Mouse (Mus musculus) activated CD4-positive, CD25-positive, alpha-beta regulatory T cell, adult 4 months (primary cell): ENCODE measurements around the gene Riok2. TPM values are rescaled to one million over a fixed set of nuclear protein-coding genes. Genes with fewer than 3 reads are reported as not detected.
A peak's percentile ranks its signal among the peaks of the same experiment; 100 is the strongest.
"Not testable (repeated sequence)": the region's sequence is repeated elsewhere in the genome, so short reads cannot be mapped to it uniquely, and the experiment has no call there.

Experiments
- ATAC-seq: one replicate; pipeline ENCODE4 v1.8.0; 2017
- polyA plus RNA-seq, 2 experiments: library from polyadenylated mRNA; unstranded; fragments of 100-300 nt; shearing (Covaris generic); gene quantifications; one replicate each; pipeline ENCODE4 v1.2.1; 2017

Gene Riok2
- 10 to 100 TPM; 30.8 to 37.4 TPM for polyA plus RNA-seq

DNA sequence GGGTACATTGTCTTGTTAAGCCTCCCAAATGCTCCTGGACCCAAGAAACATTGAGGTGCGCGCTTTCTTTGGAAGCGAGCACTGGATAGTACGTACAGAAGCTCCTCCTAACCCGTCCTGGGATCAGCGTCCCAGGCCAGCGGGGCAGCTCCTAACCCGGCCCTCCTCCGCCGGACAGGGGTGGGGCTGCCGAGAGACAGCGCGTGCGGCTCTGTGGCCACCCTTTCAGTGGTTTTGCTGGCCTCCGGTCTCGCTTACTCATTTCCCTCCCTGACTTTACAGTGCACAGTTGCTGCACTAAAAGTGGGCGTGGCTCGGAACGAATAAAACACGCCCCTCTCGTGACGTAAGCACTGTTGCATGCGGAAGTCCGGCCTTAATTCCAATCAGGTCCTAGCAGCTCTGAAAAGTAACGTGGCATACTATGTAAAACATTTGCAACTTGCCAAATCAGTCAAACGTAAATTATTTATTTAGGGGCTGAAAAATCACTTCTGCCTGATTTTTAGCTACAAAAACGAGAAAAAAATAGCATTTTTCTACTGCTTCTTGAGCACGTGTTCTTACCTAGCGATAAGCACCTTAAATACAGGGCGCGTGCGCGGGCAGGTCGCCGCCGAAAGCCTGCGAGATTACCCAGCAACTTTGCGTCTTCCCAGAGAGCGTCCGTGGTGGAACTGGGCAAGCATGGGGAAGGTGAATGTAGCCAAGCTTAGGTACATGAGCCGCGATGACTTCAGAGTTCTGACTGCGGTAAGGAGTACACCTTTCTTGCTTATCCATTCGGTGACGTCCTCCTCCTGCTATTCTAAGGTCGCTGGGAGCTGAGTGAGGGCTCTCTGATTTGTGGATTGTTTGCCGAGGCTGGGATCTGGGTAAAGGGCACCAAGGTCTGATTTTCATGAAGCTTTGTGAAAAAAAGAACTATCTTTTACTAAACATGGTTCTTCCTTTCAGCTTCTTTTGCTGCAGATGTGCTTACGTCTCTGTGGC is at the start of gene Riok2:
TSS of gene Riok2 (plus strand) at position 392 of the 993 bp plus-strand sequence.
- peak; percentile 97 for ATAC-seq

DNA sequence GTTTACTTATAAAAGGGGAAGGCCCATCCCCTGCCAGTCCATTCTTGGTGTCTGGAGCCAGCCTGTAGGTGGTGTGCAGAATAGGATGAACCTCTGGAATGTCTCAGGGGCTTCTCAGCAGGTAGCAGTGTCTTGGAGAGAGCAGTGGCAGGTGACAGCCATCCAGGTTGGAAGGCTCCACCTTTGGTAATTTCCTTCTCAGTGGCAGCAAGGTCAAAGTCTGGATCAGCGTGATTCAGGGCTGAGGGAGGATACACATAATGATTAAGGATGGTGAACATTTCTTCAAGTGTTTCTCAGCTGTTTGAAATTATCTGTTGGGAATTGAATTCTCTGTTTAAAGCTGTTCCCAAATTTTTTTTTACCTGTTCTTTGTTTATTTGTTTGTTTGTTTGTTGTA is 48.1 kb upstream of the Riok2 start:
- not testable (repeated sequence) for ATAC-seq

DNA sequence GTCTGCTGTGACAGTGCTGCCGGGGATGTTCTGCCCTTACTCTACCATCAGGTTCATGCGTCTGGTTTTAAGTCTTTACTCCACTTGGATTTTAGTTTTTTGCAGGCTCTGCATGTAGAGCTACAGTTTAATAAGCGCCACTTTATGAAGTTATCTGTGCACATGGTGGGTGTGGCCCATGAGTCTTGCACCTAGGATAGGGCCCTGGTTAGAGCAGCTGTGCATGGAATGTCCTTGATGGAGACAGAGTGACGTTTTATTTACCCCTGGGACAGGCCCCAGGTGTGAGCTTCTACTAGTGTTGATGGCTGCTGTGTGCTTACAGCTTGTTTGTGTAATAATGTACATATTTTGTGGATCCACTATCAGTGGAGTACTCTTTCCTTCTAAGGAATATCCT is 47.5 kb upstream of the Riok2 start:
- ATAC-seq, result no peak

DNA sequence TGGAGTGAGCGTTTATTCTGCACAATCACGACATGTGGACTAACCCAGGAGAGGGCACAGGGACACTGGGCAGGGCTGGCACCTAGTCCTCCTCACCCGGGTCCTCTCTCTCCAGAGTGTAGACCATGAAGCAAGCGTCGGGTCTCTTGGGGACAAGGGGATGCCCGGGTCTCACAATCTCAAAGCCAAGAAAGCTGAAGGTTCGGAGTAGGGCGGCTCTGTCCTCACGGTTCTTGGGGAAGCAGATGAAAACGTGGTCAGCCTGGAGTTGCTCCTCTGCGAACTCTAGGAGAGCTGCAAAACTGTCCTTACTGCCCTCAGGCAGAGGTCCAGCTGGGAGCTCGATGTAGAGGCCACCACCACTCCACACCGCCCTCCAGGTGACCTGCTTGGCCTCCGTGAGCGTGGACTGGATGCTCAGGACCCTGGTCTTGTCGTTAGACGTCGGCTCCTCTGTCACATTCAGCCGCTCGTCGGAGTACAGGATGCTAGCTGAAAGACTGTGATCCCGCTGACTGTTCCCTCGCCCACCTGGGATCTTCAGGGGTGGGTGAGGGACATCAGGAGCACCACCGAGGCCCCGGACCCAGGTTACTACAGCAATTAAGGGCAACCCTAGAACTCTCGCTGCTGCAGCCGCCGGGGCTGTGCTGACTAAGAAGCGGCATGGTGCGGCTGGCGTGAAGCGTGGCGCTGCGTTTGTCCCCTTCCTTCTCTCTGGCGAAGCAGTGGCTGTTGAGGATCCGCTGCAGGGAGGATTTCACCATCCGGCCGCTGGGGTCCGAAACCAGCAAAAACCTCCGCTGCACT is 28.5 kb upstream of the Riok2 start:
- ATAC-seq, result peak; percentile 23

DNA sequence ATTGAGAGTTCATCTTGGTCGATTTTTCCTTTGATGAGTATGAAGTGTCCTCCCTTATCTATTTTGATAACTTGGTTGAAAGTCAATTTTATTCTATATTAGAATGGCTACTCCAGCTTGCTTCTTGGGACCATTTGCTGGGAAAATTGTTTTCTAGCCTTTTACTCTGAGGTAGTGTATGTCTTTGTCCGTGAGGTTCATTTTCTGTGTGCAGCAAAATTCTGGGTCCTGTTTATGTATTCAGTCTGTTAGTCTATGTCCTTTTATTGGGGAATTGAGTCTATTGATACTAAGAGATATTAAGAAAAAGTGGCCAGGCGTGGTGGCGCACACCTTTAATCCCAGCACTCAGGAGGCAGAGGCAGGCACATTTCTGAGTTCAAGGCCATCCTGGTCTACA is 27.8 kb upstream of the Riok2 start:
- not testable (repeated sequence) for ATAC-seq

DNA sequence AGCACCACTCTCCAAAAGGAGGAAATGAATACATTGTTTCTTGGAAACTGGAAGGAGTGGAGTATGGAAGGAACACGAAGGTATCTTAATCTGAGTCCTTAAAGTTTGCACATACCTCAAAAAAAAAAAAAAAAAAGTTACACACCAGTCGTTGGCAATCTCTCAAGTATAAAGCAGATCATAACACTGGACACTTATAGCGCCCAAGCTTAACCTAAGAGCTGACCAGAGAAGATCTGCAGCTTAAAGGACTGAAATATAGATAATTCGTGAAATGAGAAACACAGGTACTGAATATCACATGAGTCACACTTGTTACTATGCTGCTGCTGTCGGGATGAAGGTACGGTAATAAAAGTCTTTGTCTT is 575 bp upstream of the Riok2 start:
- no peak for ATAC-seq

DNA sequence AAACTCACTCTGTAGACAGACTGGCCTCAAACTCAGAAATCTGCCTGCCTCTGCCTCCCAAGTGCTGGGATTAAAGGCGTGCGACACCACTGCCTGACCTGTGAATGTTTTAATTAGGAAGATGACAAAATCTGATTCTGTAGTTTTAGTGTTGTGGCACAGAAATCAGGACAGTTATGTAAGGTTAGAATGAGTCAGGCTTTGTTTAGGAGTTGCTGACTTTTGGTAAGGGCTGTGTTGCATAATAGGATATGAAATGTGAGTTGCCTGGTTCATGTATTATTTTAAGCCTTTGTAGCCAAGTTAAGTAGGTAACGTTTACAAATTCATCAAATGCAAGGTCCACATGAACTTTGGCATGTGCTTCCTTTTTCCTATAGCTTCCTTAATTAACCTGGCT is 1.5 kb downstream of the Riok2 start:
- no peak for ATAC-seq

DNA sequence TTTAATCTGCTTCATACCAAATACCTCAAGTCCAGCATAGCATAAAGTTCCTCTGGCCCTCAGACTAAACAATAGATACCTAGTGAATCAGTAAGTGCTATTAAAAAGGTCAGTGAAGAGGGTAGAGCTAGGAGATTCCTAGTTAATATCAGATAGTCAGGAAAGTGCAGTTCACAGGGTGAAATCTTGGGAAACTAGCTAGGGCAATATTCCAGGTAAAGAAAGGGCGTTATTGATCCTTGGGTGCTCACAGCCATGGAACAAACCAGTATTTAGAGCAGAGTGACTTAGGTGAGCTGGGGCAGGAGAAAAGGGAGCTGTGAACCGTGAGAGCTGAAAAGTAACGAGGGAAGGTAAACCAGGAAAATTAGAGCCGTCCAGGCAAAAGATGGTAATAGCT is 9.6 kb downstream of the Riok2 start:
- no peak for ATAC-seq

DNA sequence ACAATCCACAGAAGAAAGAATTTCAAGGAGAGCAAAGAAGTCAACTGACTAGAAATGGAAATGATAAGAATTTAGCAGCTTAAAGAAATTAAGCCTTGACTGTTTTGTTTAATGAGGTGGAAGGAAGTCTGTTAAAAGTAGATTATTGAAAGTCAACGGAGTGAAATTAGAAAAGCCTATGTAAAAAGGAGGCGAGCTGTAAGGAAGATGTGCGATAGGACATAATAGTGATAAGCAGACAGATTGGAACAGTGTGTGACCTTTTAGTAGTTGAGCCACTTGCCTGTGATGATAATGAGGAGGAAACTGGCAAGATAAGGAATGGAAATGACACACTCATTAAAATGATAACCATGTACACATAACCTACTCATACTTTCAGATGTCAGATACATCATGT is 10.4 kb downstream of the Riok2 start:
- no peak for ATAC-seq

DNA sequence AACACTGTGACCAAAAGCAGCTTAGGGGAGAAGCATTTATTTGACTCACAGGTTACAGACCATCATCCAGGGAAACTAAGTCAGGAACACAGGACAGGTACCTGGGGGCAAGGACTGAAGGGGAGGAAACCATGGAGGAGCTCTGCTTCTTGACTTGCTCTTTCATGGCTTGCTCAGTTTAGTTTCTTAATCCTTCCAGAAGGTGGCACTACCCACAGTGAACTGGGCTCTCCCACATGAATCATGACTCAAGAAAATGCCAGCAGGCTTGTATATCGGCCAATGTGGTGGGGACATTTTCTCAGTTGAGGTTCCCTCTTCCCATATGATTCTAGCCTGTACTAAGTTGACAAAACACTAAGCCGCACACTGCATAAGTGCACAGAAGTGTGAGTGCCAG is 12.0 kb downstream of the Riok2 start:
- peak; percentile 36 for ATAC-seq

DNA sequence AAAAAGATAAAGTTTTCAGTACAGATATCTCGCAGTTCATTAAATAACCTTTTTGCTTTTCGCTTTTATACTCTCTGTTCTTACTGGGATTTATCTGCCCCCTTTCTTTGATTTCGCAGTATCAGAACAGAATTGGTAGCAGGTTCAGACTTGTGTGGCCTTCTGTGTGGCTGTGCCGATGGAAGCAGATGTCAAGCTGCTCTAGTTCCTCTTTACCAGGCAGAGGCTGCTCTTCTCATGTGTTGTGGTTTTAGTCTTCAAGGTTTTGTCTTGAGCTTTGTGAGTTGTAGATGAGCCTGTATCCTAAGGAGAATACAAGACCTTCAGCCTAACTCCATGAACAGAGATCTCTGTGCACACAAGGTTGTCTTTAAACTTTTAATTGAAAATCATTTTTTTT is 17.7 kb downstream of the Riok2 start:
- ATAC-seq, result no peak

DNA sequence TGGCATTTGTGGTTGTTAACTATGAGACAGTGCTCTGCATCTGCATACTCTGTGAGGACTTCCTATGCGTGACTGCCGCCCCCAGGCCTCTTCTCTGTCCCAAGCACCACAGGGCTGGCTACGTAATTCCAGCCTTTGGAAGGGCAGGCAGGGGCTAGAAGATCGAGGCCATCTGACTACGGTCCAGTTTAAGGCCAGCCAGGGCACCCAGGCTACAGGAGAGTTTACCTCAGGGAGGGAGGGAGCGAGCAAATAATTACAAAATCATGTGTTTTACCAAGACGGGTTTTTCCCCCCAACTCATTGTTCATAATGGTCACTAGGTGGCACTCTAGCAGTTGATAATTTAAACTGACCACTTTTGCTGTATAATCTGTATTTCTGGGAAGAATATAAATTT is 18.8 kb downstream of the Riok2 start:
- ATAC-seq, result peak; percentile 28

DNA sequence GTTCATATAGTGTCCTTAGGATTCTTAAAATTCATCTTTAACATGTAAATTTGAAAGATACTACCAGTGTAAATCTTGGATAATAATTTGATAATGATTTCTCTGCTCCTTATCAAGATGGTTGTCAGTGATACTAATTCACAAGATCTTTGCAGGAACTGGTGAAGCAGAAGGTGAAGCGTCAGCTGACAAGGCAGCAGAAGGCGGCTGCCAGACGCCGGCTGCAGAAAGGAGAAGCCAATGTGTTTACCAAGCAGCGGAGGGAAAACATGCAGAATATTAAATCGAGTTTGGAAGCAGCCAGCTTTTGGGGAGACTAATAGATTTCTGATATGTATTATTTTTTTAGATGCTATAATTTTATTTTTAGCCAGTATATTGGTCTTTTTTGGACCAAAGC is 19.2 kb downstream of the Riok2 start:
- no peak for ATAC-seq

DNA sequence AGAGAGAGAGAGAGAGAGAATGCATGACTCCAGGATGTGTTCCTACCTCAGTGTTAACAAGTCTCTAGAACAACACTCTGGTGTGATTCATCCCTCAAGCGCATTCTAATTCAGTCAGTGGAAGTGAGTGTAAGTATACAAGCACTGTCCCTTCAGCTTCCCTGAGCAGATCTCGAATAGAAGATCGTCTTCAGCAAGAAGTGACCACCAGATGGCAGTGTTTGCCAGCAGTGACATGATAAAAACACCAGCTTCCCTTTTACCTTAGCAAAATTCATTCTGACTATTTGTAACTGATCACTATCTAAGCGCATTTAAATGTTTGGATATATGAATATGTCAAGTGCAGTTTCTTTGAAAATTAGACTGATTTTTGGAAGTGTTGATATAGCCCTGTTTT is 20.2 kb downstream of the Riok2 start:
- ATAC-seq, result peak; percentile 73

DNA sequence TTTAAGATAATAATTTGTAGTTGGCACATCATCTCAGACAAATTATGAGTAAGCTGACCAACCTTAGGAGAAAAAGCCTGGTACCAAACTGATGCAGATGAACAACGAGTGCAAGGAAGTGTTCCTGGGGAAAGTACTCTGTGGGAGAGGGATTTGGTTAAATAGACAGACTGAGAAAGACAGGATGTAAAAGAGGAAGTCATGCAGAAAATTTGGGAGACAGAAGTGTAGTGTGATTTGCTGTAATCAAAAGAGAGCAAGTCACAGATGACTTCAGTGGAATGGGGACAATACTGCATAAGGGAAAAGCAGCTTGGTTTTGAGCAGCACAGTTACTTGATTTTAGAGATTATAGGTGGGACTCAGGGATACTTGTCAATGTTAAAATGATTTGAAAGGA is 22.8 kb downstream of the Riok2 start:
- ATAC-seq, result no peak

DNA sequence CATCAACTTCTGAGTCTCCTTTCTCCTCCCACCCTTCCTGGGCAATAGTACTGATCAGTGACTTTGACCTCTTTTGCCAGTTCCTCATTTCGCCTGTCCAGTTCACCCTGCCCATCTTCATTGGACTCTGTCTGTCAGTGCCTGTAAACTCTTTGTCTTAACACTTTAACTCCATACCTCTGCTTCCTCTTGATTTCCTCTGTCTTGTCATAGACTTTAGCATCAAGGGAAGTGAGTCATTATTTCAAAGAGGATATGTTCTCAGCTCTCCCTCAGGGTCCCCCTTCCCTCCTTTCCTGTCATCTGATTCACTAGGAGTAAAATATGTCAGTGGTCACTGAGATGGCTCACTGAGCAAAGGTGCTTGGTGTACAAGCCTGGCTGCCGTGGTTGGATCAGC is 24.6 kb downstream of the Riok2 start:
- ATAC-seq, result no peak

DNA sequence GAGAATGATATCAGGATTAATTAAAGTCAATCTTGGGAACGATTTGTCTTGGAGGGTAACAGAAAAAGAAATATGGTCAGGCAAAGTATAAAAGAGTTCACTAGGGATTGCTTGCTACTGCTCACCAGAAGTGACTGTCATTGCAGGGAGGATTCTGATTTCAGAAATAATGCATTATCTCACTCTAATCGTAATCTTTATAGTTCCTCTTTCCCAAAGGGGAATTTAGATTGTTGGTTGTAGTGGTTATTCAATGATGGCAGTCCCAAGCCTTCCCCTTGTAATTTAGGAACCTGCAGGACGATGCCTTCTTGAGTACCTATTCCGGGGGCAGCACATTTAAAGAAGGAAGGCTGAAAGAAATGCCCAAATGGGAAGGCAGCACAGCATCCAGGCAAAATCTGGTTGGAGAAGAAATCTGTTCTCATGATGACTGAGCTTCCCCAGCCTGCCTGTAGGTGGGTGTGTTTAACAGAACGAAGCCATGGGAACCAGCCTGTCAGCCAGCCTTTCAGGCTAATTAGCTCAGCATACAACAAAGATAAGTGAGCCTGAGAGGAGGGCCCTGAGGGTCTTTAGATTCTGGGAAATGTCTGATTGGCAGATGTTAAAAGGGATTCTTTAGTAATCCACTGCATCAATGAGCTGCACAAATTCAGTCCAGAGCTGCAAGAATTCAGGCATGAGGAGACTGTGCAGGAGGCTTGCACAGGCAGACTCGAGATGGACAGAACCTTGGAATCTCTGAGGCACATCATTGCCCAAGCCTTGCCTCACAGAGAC is 28.3 kb downstream of the Riok2 start, which contains the start of gene Lix1:
TSS of gene Lix1 (plus strand) at position 451 of the 783 bp plus-strand sequence.
- ATAC-seq, result no peak

DNA sequence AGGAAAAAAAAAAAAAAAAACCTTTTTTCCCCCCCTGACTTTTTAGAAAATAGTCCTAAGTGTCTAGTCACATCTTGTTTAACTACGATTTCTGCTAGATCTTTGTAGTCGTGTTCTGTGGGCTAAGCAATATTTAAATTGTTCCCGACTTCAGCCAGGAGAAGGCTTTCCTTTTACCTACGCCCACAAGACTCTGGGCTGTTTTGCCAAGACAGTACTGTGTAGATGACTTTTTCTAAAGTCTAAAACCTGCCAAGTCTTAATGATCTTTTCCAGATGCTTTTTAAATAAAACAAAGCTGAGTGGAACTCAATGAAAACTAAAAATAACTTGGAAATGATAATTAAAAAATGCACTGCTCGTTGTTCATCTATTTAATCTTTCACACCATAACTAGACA is 28.9 kb downstream of the Riok2 start:
- ATAC-seq, result no peak

DNA sequence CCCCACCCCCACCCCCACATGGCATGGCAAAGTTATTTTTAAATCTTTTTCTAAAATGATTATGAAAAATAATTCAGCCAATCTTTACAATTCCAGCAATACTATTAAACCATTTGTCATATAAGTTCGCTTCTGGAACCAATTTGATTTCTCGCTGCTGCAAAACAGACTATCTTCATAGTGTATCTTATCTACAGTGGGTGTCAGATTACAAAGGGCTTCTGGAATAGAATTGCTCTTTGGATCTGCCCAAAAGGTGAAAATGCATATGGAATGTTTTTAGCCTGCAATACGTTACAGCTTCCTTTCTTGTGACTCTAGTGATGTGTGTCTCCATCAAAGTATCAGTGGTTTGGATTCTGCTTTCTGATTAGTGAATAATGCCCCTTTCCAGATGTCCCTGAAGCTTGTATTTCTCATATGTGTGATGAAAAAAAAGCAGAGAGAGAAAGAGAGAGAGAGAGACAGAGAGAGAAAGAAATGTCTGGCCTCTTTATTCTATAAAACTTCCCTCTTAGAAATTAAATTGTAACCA is 29.5 kb downstream of the Riok2 start:
- ATAC-seq, result no peak

DNA sequence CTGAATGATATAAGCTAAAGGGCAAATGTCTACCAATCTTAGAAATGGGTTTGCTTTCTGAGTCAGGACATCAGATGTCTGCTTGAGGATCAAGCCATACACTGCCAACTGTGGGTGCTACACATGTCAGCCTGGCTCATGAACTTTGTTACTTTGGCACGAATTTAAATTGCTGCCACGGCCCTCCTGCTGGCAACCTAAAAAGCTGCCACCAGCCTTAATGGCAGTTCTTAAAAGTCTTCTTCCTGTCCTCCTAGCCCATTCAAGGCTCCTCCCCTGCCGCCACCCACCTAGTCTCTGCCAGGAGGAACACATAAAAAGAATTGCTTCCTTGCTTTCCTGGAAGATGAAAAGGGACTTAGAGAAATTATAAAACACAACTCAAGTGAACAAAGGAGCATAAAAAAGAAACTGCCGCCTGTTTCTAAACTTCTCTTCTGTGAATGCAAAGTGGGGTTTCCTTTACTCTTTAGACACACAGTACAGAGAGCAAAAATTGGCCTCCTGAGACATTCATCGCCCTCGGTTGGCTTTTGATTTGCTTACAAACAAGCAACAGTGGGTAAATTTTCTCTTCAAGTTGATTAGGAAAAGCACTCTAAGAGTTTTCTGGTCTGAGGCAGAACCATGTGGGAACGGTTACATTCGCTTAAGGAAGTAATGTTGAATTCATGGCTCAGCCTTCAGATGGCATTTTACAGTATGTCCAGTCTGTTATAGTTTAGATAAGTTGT is 30.9 kb downstream of the Riok2 start:
- ATAC-seq, result peak; percentile 23

DNA sequence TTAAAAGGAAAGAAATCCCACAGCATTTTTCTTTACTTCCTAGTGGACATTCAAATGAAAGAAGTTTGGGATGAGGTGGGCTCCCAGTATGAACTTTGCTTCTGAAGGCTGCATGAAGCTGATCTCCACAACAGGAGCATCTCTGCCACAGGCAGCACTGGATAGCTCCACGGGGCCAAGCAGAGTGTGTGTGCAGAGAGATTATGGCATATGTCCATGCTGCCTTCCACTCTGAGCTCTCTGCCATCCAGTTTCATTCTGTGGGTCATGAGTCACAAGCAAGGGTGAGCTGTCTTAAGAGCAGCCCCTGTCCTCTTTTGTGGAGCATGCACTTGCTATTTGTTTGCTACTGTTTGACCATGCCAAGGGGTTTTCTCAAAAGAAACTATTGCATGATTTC is 31.5 kb downstream of the Riok2 start:
- ATAC-seq, result no peak

DNA sequence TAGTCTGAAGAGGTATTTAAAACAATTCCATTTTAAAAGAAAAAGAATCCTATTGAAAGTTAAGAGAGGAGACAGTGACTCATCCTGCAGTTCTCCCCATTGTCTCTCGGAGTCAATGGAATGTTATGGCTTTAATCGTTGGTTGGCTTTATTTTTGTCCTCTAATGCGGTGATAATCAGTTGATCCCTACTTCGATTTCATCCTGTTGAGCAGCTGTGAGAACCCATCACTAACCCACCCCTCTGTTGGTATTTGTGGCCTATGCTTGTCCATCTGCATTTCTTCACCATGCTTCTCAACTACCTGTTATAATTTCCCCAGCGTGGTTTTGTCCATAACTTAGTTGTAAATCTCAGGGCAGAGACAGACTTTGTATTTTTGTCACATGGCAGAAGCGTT is 34.0 kb downstream of the Riok2 start:
- no peak for ATAC-seq
